Mouse (Mus musculus): ENCODE measurements around the gene Palm3. TPM values are rescaled to one million over a fixed set of nuclear protein-coding genes. Genes with fewer than 3 reads are reported as not detected.
"Not testable (repeated sequence)": the region's sequence is repeated elsewhere in the genome, so short reads cannot be mapped to it uniquely, and the experiment has no call there.

The Palm3 gene
- total RNA-seq, 4 experiments from 2014 or later = 3.3 to 5.0 (median 4.2) TPM

DNA sequence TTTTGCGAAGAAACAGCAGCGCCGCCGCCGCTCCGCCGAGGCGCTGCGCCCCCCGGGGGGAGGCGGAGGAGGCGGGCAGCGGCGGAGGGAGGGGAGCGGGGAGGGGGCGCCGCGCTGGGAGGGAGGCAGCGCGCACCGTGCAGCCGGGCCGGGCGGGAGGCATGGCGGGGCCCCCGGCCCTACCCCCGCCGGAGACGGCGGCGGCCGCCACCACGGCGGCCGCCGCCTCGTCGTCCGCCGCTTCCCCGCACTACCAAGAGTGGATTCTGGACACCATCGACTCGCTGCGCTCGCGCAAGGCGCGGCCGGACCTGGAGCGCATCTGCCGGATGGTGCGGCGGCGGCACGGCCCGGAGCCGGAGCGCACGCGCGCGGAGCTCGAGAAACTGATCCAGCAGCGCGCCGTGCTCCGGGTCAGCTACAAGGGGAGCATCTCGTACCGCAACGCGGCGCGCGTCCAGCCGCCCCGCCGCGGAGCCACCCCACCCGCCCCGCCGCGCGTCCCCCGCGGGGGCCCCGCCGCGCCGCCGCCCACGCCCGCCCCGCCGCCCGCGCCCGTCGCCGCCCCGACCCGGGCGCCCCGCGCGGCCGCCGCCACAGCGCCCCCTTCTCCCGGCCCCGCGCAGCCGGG, 23.6 kb upstream of the Palm3 start, which contains the start of gene Samd1:
Gene Samd1, plus strand, starts transcription at position 162 of the 631 bp plus-strand sequence.
- no peak for DNase-seq (ENCODE audit: low spot score in 2 of 2)

DNA sequence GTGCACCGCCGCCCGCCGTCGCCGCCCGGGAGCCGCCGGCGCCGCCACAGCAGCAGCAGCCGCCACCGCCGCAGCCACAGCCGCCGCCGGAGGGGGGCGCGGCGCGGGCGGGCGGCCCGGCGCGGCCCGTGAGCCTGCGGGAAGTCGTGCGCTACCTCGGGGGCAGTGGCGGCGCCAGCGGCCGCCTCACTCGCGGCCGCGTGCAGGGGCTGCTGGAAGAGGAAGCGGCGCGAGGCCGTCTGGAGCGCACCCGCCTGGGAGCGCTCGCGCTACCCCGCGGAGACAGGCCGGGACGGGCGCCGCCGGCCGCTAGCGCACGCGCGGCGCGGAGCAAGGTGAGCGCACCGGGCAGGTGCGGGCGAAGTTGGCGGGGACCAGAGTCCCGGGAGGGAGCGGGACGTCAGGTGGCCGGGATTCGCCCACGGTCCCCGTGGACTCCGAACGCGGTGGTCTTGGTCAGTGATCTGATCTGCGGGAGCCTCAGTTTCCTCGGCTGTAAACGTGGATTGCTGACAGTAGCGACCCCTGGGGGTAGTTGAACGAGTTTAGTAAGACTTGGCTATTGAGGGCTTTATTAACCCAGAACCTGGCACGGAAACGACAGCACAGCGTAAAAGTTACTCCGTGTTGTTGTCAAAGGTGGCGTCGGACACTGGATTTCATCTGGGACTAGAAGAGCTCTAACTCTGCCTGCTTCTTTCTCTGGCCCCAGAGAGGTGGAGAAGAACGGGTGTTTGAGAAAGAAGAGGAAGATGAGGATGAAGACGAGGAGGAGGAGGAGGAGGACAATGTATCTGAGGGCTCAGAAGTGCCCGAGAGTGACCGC, 22.8 kb upstream of the Palm3 start:
- DNase-seq (ENCODE audit: low spot score in 2 of 2) = no peak

- DNase-seq (ENCODE audit: low spot score in 2 of 2) = no peak
Observed at GRCm38 (mm10) chr8:83999057-83999705, 22.1 kb upstream of the Palm3 start.

GRCm38 (mm10) chr8:83999825-84000224, 21.4 kb upstream of the Palm3 start:
- no peak for DNase-seq (ENCODE audit: low spot score in 2 of 2)

DNA sequence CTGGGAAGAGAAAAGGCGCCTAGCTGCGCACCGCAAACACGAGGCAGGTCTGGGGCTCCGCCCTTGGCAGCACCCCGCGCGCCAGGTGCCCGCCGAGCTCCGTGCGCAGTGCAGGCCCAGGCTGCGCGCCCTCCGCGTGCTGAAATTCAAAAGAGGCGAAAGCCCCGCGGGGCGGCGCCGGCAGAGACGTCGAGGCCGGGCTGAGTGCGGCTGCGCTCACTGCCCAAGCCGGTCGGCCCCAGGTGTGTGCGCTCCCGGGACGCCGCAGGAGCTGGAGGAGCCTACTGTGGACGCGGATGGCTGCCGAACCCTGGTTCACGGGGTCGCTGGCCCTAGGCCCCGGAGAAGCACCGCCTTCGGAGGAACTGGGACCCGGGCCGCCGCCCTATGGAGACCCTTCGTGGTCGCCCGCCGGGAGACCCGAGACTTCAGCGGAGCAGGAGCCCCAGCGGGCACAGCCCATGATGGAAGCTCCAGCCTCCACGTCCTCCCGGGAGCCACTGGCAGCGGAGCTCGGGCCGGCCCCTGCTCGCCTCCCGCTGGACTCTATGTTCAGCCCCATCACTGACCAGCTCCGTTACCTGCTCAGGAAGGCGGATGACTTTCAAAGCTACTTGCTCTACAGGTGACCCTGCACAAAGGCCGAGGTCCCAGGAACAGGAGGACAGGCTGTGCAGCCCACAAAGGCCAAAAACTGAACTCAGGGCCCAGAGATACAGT, 19.8 kb upstream of the Palm3 start, which contains the start of gene 1700067K01Rik:
Gene 1700067K01Rik, plus strand, starts transcription at position 222 of the 720 bp plus-strand sequence.
- DNase-seq (ENCODE audit: low spot score in 2 of 2) = no peak

DNA sequence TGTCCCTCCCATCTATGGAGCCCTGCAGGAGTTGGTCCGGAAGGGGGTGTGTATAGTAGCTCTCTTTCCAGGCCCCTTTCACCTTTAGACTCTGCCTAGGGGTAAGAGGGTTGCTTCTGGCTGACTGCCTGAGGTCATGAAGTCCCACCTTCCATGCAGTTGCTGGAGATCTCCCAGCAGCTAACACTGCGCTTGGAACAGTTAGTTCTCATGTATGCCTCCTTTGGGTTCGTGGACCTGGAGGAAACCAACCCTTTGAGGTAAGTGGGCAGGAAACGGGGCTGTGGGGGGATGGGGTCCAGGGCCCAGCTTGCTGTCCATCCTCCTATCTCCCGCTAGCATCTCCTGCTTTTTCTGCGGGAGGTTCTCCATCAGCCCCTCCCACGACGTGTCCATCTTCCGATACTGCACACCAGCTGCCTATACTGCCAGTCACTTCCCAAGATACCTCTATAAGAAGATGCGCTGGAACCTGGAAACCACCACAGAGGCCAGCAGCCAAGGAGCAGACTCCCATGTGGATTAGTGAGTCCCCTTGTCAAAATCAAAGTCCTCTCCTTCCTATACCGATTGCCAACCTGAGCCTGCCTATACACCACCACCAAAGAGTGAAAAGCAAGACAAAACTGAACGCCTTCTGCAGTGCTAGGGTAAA, 18.2 kb upstream of the Palm3 start:
- no peak for DNase-seq (ENCODE audit: low spot score in 2 of 2)

DNA sequence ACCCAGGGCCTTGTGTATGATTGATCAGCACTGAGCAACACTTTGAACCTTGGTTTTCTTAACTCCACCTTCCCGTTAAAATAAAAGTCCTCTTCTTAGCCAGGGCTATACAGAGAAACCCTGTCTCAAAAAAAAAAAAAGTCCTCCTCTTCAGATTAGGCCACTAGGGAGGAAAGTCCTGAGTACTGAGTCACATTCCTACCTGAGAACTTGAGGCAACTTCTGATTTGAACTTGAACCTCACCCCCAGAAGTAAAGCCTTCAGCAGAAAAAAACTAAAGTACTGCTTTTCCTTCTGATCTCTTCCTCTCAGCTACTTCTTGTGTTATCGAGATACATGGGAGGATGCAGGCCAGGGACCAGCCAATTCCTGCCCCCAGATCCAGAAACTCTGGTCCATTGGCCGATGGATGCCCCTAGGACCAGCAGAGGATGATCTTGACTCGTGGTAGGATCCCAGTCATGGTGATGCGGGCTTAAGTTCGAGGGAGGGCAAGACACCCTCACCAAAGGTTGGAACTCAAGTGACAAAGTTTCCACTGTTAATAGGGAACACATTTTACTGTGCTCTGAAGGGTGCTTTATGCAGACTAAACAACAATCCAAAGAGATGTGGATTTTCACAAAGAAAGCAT, 17.5 kb upstream of the Palm3 start:
- DNase-seq (ENCODE audit: low spot score in 2 of 2) = no peak

DNA sequence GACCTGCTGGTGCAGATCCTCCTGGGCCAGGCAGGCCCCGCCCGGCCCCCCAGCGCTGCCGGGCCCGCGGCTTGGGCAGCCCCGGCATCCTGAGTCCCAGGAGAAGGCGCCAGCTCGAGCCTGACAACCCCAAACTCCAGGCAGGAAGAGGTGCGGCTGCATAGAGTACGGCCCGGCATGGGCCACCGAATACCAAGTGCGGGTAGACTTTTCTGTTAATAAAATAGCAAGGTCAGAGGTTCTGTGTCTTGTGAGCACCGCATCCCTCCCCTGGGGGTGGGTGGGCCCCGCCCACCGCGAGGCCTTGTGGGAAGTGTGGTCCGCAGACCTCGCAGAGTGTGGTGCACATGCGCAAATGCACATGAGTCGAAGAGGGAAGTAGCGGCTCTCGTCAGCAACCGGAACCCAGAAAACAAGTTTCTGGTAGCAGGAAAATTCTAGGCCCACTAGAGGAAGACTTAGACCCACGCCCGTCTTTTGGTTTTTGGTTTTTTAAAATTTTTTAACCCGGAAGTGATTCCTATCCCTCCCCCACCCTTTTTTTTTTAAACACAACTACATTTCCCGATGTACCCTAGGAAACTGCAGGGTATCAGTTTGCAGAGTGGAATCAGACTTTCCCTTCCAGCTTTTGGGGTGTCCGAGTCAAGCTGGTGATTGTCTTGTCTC, 16.6 kb upstream of the Palm3 start:
- peak; percentile 92 for DNase-seq (ENCODE audit: low spot score in 2 of 2)

- DNase-seq (ENCODE audit: low spot score in 2 of 2) = not testable (repeated sequence)
Observed at GRCm38 (mm10) chr8:84005502-84005901, 15.8 kb upstream of the Palm3 start.

- DNase-seq (ENCODE audit: low spot score in 2 of 2) = no peak
Observed at GRCm38 (mm10) chr8:84008362-84008761, 12.9 kb upstream of the Palm3 start.

GRCm38 (mm10) chr8:84009876-84010275, 11.4 kb upstream of the Palm3 start:
- peak; percentile 70 to 87 for DNase-seq (ENCODE audit: low spot score in 2 of 2)

DNA sequence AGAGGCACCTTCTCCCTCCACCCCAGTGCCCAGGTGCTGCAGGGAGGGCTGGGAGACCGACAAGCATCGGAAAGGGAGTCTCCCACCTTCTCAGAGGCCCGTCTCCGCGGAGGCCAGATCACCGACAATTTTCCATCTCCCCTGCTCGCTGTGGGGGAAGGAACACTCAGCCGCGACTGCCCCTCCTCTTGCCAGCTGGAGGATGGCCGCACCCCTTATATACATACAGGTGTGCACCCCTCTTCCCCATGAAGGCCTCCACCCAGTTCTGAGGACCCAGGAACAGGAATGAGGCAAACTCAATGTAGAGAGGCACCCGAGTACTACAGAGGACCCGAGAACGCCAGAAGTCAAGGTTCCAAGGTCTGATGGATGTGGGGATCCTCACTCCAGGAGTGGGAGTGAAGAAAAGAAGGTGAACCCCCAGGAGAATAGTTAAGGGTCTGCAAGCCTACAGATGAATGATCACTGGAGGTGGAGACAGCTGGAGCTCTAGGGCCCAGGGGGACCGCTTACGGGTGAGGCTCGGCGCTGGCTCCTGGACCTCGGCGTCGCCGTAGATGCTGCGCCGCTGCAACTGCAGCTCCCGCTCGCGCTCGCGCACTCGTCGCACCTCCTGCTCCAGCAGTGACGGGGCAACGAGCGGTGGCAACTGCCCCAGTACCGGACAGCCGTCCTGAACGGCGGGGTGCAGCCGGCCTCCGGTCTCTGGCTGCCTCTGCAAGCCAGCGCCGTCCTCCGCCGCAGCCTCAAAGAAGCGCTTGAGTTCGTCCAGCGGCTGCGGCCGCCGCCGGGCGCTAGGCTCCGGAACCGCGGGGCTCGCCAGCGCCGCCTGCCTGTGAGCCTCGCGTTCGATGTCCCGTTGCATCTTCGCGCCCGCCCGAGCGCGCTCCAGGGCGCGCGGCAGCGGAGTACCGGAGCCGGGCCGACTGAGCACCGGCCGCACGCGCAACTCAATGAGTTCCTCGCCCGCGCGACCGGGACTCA, 10.4 kb upstream of the Palm3 start:
- no peak for DNase-seq (ENCODE audit: low spot score in 2 of 2)

GRCm38 (mm10) chr8:84011705-84012498, 9.4 kb upstream of the Palm3 start, which contains the start of gene 2210011C24Rik:
Gene 2210011C24Rik (minus strand): TSS chr8:84012171.
- no peak for DNase-seq (ENCODE audit: low spot score in 2 of 2)

DNA sequence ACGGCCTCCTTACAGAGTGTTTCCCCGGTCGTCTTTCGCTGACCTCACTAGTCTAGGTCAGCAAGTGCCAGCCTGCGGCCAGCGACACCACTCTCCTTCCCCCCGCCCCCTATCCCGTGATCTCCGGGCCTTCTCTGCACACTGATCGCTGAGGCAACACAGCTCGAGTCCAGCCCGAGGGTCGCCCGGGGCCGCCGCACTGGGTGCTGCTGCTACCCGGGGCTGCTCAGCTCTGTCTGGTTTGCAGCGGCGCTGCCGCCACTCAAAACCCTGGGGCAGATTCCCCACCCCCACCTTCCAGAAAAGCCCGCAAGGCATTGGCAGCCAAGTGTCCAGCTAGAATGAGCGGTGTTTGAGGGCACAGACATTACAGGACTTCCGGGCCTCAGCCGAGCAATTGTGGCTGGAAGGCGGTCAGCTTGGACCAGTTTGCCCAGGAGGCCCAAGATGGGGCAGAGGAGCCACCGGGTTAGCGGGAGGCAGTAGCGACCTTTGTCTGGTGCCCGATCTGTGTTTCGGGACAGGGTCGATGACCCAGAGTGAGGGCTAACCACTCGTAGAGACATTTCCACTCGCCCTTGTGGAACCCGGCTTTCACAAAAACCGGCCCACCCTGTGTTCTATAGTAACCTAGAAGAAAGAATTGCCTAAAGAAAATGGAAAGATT, 8.6 kb upstream of the Palm3 start:
- no peak for DNase-seq (ENCODE audit: low spot score in 2 of 2)

GRCm38 (mm10) chr8:84015833-84016232, 5.4 kb upstream of the Palm3 start:
- no peak for DNase-seq (ENCODE audit: low spot score in 2 of 2)

DNA sequence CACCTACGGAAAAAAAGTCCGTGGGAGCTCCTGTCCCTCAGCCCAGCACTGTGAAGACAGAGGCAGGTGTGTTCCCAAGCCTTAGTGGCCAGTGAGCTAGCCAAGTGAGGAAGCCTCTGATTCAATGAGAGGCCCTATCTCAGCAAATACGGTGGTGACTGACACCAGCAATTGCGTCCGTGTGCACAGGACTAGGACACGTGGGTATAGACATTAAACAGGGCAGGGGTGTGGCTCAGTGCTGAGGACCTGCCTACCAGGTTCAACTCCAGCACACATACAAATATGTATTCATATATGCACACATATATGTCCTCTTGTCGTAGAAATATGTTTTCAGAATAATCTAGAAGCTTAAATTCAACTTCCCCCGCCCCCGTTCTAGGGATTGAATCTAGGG, 1.5 kb upstream of the Palm3 start:
- no peak for DNase-seq (ENCODE audit: low spot score in 2 of 2)

- no peak for DNase-seq (ENCODE audit: low spot score in 2 of 2)
Observed at GRCm38 (mm10) chr8:84021569-84021968, 298 bp downstream of the Palm3 start.
